Mouse (Mus musculus): ENCODE data around the gene D10Wsu102e.

DNA sequence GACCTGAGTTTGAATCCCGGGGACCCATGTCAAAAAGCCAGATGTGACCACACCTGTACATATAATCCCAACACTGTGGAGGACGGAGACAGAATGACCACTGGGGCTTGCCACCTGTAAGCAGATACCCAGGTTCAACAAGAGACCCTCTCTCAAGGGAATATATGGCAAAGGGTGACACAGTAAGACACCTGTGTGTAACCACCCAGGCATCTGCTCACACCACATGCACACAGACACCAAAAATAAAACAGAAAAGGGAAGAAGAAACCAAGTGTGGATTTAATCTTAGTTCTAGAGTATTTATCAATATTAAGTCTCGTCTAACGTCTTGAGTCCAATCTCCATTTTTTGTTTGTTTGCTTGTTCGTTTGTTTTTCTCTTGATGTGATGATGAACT, 28.2 kb upstream of the D10Wsu102e start:
- TF ChIP-seq CTCF (IDR thresholded peaks at IDR 0.05; ENCODE audit: low read depth, low read length) (no peak), POLR2A (IDR thresholded peaks at IDR 0.05; ENCODE audit: extremely low read depth, insufficient read depth, low read length) (no peak)

All from liver, adult 2 months (tissue).